Mouse (Mus musculus) kidney, postnatal 0 days (tissue): Measurements from ENCODE around the gene P2rx1. TPM values are rescaled to one million over a fixed set of nuclear protein-coding genes. Genes with fewer than 3 reads are reported as not detected.

ENCODE experiments used
- ATAC-seq: fragments of 200-750 bp; cut with Nextera tagmentation; replicated peaks from 2 replicates; pipeline ENCODE4 v1.8.0; 2017; ENCODE audit warnings: low read depth, moderate number of reproducible peaks, moderate TSS enrichment, moderate library complexity; ENCODE audit not compliant: low FRiP score
- DNase-seq: peaks from one replicate; pipeline ENCODE4 v3.0.0-alpha.2; 2016; ENCODE audit warnings: low spot score
- H3K27ac ChIP-seq: fragments of 300-500 bp; sonication (generic); 2 replicates; pipeline ENCODE4 v1.5.1; 2014; ENCODE audit warnings: mild to moderate bottlenecking
- H3K27me3 ChIP-seq: fragments of 300-500 bp; sonication (generic); 2 replicates; pipeline ENCODE4 v1.6.1; 2014; ENCODE audit warnings: low read length, mixed read lengths; ENCODE audit not compliant: insufficient read depth
- H3K36me3 ChIP-seq: fragments of 300-500 bp; sonication (generic); 2 replicates; pipeline ENCODE4 v1.6.1; 2014; ENCODE audit warnings: low read length, mixed read lengths; ENCODE audit not compliant: insufficient read depth
- H3K4me1 ChIP-seq: fragments of 300-500 bp; sonication (generic); replicated peaks from 2 replicates; pipeline ENCODE4 v1.6.1; 2014; ENCODE audit warnings: antibody characterized with exemption, low read length, mixed read lengths; ENCODE audit not compliant: insufficient read depth
- H3K4me2 ChIP-seq: fragments of 300-500 bp; sonication (generic); 2 replicates; pipeline ENCODE4 v1.6.1; 2014; ENCODE audit warnings: mild to moderate bottlenecking, low read length, moderate library complexity, mixed read lengths
- H3K4me3 ChIP-seq: fragments of 300-500 bp; sonication (generic); replicated peaks from 2 replicates; pipeline ENCODE4 v1.5.1; 2014; ENCODE audit warnings: low read depth, low read length
- H3K9ac ChIP-seq: fragments of 300-500 bp; sonication (generic); 2 replicates; pipeline ENCODE4 v1.6.1; 2014; ENCODE audit warnings: low read depth, low read length
- H3K9me3 ChIP-seq: fragments of 300-500 bp; sonication (generic); replicated peaks from 2 replicates; pipeline ENCODE4 v1.6.1; 2016; ENCODE audit warnings: low read length, inconsistent platforms, mixed read lengths
- CTCF ChIP-seq: IDR thresholded peaks from 2 replicates; pipeline ENCODE4 v1.5.1; 2016; ENCODE audit warnings: antibody characterized with exemption, low read depth, mild to moderate bottlenecking, moderate library complexity
- WGBS: fragments of 180-500 bp; shearing (Covaris S2); extraction: QIAGEN DNeasy Blood & Tissue Kit; methylation state at CpG from one replicate; pipeline ENCODE4 v1.1.7; 2014; 5-methylcytosine and 5-hydroxymethylcytosine counted together
- polyA plus RNA-seq: library from polyadenylated mRNA; unstranded; fragments of >200 nt; fragmentation: Nextera tagmentation; extraction: Ambion mirVana; gene quantifications from 2 replicates; pipeline ENCODE4 v1.2.1, GENCODE M21; 2015

P2rx1 gene
- polyA plus RNA-seq, 1 experiment from 2014 or later: 2.4 TPM

- H3K4me2 ChIP-seq: no peak overlapping the region
- DNase-seq (no peak), ATAC-seq (no peak)
- no peaks in the 10 kb centered on the region for H3K9me3 ChIP-seq
- 73% methylated on average over 4 of the region's 4 CpGs for WGBS
- H3K4me3 ChIP-seq: no peak overlapping the region
- H3K36me3 ChIP-seq: no peaks in the 10 kb centered on the region
- TF ChIP-seq CTCF: no peak
- no peaks in the 10 kb centered on the region; the same call in 1 of the 2 replicates for H3K27me3 ChIP-seq
- H3K4me1 ChIP-seq: peaks cover 13% of the 10 kb centered on the region
- 0 out of 2 replicates have a peak overlapping the region, but pooled peaks have one; percentile 36 for H3K27ac ChIP-seq
- no peak overlapping the region for H3K9ac ChIP-seq
Measured at GRCm38 (mm10) chr11:72954216-72954615, 44.7 kb upstream of the P2rx1 start.

GRCm38 (mm10) chr11:72955339-72955974 lies 43.4 kb upstream of the P2rx1 start:
- 54% methylated on average over 5 of the region's 5 CpGs for WGBS
- no peak overlapping the region for H3K4me2 ChIP-seq
- no peak for DNase-seq
- H3K27me3 ChIP-seq: no peaks in the 10 kb centered on the region; the same call in 1 of the 2 replicates
- no peak overlapping the region for H3K27ac ChIP-seq
- no peak overlapping the region for H3K9ac ChIP-seq
- H3K4me3 ChIP-seq: no peak overlapping the region
- TF ChIP-seq CTCF: no peak
- no peak for ATAC-seq
- H3K36me3 ChIP-seq: no peaks in the 10 kb centered on the region
- H3K4me1 ChIP-seq: peaks cover 13% of the 10 kb centered on the region
- H3K9me3 ChIP-seq: no peaks in the 10 kb centered on the region

- Histone ChIP-seq H3K4me3 (no peak overlapping the region), H3K4me1 (peaks cover 16% of the 10 kb centered on the region), H3K36me3 (no peaks in the 10 kb centered on the region), H3K27me3 (peaks cover 5% of the 10 kb centered on the region), H3K4me2 (no peak overlapping the region), H3K27ac (no peak overlapping the region), H3K9me3 (no peaks in the 10 kb centered on the region), H3K9ac (no peak overlapping the region)
- TF ChIP-seq CTCF: no peak
- DNase-seq (no peak), ATAC-seq (no peak)
- WGBS: 32% methylated on average over 2 of the region's 2 CpGs
Measured at GRCm38 (mm10) chr11:72957318-72957717, 41.6 kb upstream of the P2rx1 start.

- peak; percentile 56 for DNase-seq
- H3K4me3 ChIP-seq: no peak overlapping the region
Measured at GRCm38 (mm10) chr11:72959924-72960679, 38.8 kb upstream of the P2rx1 start.

DNA sequence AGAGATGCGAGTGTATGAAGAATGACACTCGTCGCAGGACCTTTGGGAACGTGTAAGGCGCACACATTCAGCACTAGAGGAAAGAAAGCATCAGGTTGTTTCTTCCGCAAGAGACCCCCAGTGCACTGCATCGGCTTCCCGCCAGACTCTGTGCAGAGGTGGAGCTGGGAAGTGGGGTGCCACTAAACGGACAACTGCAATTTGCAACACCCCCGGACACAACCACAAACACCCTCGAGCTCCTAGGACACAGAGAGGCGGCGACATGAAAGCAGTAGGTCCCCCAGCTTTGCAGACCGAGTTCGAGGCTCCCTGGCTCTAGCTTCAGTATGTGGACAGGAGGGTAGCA lies 38.2 kb upstream of the P2rx1 start:
- Histone ChIP-seq H3K27ac (no peak overlapping the region), H3K36me3 (no peaks in the 10 kb centered on the region), H3K4me1 (0 out of 2 replicates have a peak, but pooled peaks cover 14% of the 10 kb centered on the region), H3K4me3 (peak overlapping the region; percentile 32), H3K27me3 (peaks cover 5% of the 10 kb centered on the region), H3K9ac (no peak overlapping the region), H3K9me3 (no peaks in the 10 kb centered on the region), H3K4me2 (peak overlapping the region; percentile 54)
- no peak for DNase-seq
- WGBS: 8% methylated on average over 15 of the region's 15 CpGs
- no peak for TF ChIP-seq CTCF
- ATAC-seq: no peak

More at GRCm38 (mm10) chr11:72959924-72960679, 38.8 kb upstream of the P2rx1 start:
- Histone ChIP-seq H3K4me1 (peaks cover 14% of the 10 kb centered on the region; the same call in 1 of the 2 replicates), H3K27me3 (peaks cover 5% of the 10 kb centered on the region), H3K4me2 (no peak overlapping the region), H3K9me3 (no peaks in the 10 kb centered on the region), H3K36me3 (no peaks in the 10 kb centered on the region), H3K9ac (no peak overlapping the region), H3K27ac (no peak overlapping the region)
- TF ChIP-seq CTCF: peak; percentile 6; the same call in 1 of the 2 replicates
- no peak for ATAC-seq
- 18% methylated on average over 15 of the region's 15 CpGs for WGBS

- Histone ChIP-seq H3K27ac (no peak within 1 kb of the TSS), H3K9me3 (no peaks in the 10 kb centered on the region), H3K4me3 (peak within 1 kb of the TSS; percentile 32), H3K4me2 (peak within 1 kb of the TSS; percentile 54), H3K27me3 (peaks cover 5% of the 10 kb centered on the region), H3K36me3 (no peaks in the 10 kb centered on the region), H3K4me1 (0 out of 2 replicates have a peak, but pooled peaks cover 14% of the 10 kb centered on the region), H3K9ac (no peak within 1 kb of the TSS)
- 0 out of 2 replicates have a peak, but pooled peaks have one; percentile 19 for ATAC-seq
- no peak for TF ChIP-seq CTCF
- WGBS: 3% methylated on average over 66 of the region's 70 CpGs
- DNase-seq: no peak
Measured at GRCm38 (mm10) chr11:72961072-72961980, 37.6 kb upstream of the P2rx1 start, which contains the start of gene Atp2a3. Gene Atp2a3, plus strand, starts transcription at chr11:72961169.
